Mouse (Mus musculus) heart, embryonic 13.5 days (tissue): Measurements from ENCODE around the gene Lsamp. TPM values are rescaled to one million over a fixed set of nuclear protein-coding genes. Genes with fewer than 3 reads are reported as not detected.

Experiments used
- ATAC-seq: fragments of 200-750 bp; cut with Nextera tagmentation; 2 replicates; pipeline ENCODE4 v1.8.0; 2017; ENCODE audit warnings: moderate TSS enrichment; ENCODE audit not compliant: insufficient number of reproducible peaks, low FRiP score, low TSS enrichment; ENCODE audit errors: extremely low read depth
- H3K27ac ChIP-seq: fragments of 300-500 bp; sonication (generic); replicated peaks from 2 replicates; pipeline ENCODE4 v1.5.1; 2015; ENCODE audit warnings: moderate library complexity, mild to moderate bottlenecking, inconsistent platforms
- H3K27me3 ChIP-seq: fragments of 300-500 bp; sonication (generic); replicated peaks from 2 replicates; pipeline ENCODE4 v1.6.1; 2015; ENCODE audit warnings: mild to moderate bottlenecking, inconsistent platforms
- H3K36me3 ChIP-seq: fragments of 300-500 bp; sonication (generic); 2 replicates; pipeline ENCODE4 v1.6.1; 2015; ENCODE audit warnings: mild to moderate bottlenecking, inconsistent platforms
- H3K4me1 ChIP-seq: fragments of 300-500 bp; sonication (generic); 2 replicates; pipeline ENCODE4 v1.6.1; 2015; ENCODE audit warnings: inconsistent platforms
- H3K4me2 ChIP-seq: fragments of 300-500 bp; sonication (generic); 2 replicates; pipeline ENCODE4 v1.6.1; 2015; ENCODE audit warnings: inconsistent platforms, mild to moderate bottlenecking, moderate library complexity
- H3K4me3 ChIP-seq: fragments of 300-500 bp; sonication (generic); 2 replicates; pipeline ENCODE4 v1.5.1; 2015; ENCODE audit warnings: moderate library complexity, mild to moderate bottlenecking, inconsistent platforms
- H3K9ac ChIP-seq: fragments of 300-500 bp; sonication (generic); 2 replicates; pipeline ENCODE4 v1.6.1; 2015; ENCODE audit warnings: inconsistent platforms, mild to moderate bottlenecking, moderate library complexity
- H3K9me3 ChIP-seq: fragments of 300-500 bp; sonication (generic); 2 replicates; pipeline ENCODE4 v1.6.1; 2016; ENCODE audit warnings: inconsistent platforms
- WGBS: fragments of 180-500 bp; shearing (Covaris S2); methylation state at CpG from one replicate; pipeline ENCODE4 v1.1.7; 2015; ENCODE audit warnings: mixed read lengths; 5-methylcytosine and 5-hydroxymethylcytosine counted together
- polyA plus RNA-seq: library from polyadenylated mRNA; unstranded; fragments of >200 nt; fragmentation: Nextera tagmentation; extraction: Ambion mirVana; gene quantifications from 2 replicates; pipeline ENCODE4 v1.2.1, GENCODE M21; 2015

The Lsamp gene
- polyA plus RNA-seq, 1 experiment from 2014 or later = 1.1 TPM

DNA sequence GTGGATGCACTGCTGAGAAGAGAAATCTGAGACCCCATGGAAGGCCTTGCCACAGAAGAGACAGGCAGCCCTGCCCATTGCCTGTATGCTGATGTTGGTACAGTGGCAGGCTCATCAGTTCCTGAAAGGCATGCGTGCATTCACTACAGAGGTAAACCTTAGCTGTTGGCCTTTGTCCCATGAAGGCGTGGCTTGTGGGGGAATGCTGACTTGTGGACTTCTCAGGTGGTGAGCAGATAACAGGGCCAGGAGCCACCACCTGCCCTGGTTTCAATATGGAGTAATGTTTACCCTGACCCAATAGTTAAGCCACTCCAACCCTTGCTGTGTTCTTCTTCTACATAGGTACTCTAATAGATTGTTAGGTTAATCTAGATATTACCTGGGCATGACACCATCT is 415.4 kb downstream of the Lsamp start:
- H3K9ac ChIP-seq = no peak overlapping the region
- H3K4me1 ChIP-seq = no peaks in the 10 kb centered on the region
- H3K4me2 ChIP-seq = no peak overlapping the region
- H3K27ac ChIP-seq = no peak overlapping the region
- no peaks in the 10 kb centered on the region for H3K36me3 ChIP-seq
- WGBS = 61% methylated on average over 2 of the region's 2 CpGs
- ATAC-seq = no peak
- no peak overlapping the region for H3K4me3 ChIP-seq
- H3K9me3 ChIP-seq = no peaks in the 10 kb centered on the region
- H3K27me3 ChIP-seq = no peaks in the 10 kb centered on the region

DNA sequence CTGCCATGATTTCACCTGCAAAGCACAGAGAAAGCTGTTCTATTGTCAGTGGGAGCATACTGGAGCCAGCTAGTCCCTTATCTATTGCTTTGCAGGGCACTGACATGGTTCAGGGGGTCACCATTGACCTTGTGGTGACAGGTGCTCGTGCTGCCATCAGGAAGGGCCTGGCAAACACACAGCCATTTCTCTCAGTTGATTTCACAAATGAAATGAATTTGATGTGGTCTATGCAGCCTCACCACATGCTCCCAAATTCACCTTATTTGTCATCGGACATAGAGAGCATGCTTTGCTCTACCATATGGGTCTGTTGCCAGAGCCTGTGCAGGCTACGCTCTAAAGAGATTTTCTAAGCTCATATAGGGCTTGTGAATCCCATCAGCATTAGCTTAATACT is 450.1 kb downstream of the Lsamp start:
- Histone ChIP-seq H3K36me3 (no peaks in the 10 kb centered on the region), H3K4me3 (no peak overlapping the region), H3K9me3 (no peaks in the 10 kb centered on the region), H3K9ac (no peak overlapping the region), H3K4me1 (no peaks in the 10 kb centered on the region), H3K4me2 (no peak overlapping the region), H3K27me3 (no peaks in the 10 kb centered on the region), H3K27ac (no peak overlapping the region)
- 77% methylated on average over 3 of the region's 3 CpGs for WGBS
- ATAC-seq = no peak

DNA sequence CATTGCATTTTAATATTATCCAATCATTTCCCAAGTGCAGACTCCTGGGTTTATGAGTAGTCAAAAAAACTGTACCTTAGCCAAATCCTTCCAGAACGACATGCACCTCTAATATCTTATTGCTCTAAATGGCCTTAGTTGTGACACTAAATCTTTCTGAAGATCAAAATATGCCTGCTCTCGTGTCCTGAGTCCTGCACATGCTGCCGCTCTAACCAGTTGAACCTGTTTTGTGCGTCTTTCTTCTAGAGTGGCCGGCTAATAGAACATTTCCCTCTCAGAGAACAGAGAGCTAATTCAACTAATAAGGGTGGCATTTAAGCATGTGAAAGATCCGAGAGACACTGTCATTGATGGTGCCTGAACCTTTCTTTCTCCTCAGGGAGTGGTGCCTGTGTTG is 452.3 kb downstream of the Lsamp start:
- Histone ChIP-seq H3K4me1 (no peaks in the 10 kb centered on the region), H3K36me3 (no peaks in the 10 kb centered on the region), H3K9ac (no peak overlapping the region), H3K27ac (no peak overlapping the region), H3K4me3 (no peak overlapping the region), H3K27me3 (no peaks in the 10 kb centered on the region), H3K9me3 (no peaks in the 10 kb centered on the region), H3K4me2 (no peak overlapping the region)
- ATAC-seq = no peak
- 70% methylated on average over 6 of the region's 6 CpGs for WGBS

DNA sequence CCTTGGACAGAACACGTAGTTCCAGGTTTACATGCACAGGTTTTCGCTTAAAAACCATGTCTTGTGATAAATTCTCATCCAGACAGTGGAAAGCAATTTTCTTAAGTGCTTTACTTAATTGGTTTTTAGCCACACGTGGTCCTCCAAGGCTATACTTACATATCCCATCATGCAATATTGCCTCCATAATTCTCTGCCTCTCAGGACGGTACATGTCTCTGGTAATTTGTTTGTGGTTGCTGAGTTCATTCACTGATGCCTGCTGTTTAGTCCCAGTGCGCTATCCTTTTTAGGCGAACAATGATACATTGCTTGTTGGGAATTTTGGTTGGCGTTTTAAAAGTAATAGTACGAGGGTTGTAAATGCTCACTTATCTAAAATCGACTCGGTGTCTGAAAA is 453.7 kb downstream of the Lsamp start:
- Histone ChIP-seq H3K9me3 (no peaks in the 10 kb centered on the region), H3K36me3 (no peaks in the 10 kb centered on the region), H3K27ac (no peak overlapping the region), H3K27me3 (no peaks in the 10 kb centered on the region), H3K9ac (no peak overlapping the region), H3K4me3 (no peak overlapping the region), H3K4me1 (no peaks in the 10 kb centered on the region), H3K4me2 (no peak overlapping the region)
- 79% methylated on average over 10 of the region's 10 CpGs for WGBS
- no peak for ATAC-seq

DNA sequence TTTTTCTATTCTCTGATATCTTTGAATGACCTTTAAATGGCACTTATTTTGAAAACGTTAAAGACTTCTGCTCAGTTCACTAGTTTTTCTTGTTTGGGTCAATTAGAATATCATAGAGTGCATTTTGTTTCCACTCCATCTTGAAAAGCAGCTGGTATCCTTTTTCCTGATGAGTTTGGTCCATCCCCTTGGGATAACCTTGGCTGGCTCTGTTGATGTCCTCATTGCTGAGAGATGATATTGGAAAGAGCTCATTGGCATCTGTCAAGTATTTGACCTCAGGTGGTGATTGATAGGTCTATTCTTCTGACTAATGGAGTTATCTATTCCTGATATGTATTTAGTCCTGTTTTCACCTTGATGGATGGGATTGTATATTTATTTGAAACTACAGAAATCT is 454.7 kb downstream of the Lsamp start:
- WGBS = 64% methylated on average over 1 of the region's 1 CpGs
- no peak for ATAC-seq

DNA sequence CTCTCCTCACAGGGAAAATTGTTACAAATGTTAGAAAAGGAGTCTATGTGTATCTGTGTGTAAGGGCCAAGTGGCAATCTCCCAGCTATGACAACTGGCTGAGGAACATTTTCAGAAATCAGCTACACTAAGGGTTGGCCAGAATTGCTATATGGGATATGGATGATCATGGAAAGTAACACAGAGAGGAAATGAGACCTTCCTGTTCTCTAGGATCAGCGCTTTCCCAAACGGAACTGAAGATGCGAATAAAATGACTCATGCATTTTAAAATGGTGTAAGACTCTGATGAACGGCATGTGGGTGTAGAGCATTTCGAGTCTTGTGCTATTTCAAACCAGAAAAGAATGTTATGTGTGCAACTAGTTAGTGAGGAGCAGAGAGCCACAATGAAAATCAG is 462.4 kb downstream of the Lsamp start:
- ATAC-seq = no peak
- WGBS = 78% methylated on average over 5 of the region's 5 CpGs
- no peaks in the 10 kb centered on the region for H3K36me3 ChIP-seq
- H3K9ac ChIP-seq = no peak overlapping the region
- H3K27ac ChIP-seq = no peak overlapping the region
- no peaks in the 10 kb centered on the region for H3K27me3 ChIP-seq
- H3K9me3 ChIP-seq = no peaks in the 10 kb centered on the region
- H3K4me3 ChIP-seq = no peak overlapping the region
- H3K4me1 ChIP-seq = no peaks in the 10 kb centered on the region
- H3K4me2 ChIP-seq = no peak overlapping the region

More for the DNA sequence above, 454.7 kb downstream of the Lsamp start:
- no peak overlapping the region for H3K27ac ChIP-seq
- H3K4me3 ChIP-seq = no peak overlapping the region
- H3K4me1 ChIP-seq = no peaks in the 10 kb centered on the region
- H3K9me3 ChIP-seq = no peaks in the 10 kb centered on the region
- no peak overlapping the region for H3K9ac ChIP-seq
- no peaks in the 10 kb centered on the region for H3K27me3 ChIP-seq
- no peak overlapping the region for H3K4me2 ChIP-seq
- no peaks in the 10 kb centered on the region for H3K36me3 ChIP-seq

DNA sequence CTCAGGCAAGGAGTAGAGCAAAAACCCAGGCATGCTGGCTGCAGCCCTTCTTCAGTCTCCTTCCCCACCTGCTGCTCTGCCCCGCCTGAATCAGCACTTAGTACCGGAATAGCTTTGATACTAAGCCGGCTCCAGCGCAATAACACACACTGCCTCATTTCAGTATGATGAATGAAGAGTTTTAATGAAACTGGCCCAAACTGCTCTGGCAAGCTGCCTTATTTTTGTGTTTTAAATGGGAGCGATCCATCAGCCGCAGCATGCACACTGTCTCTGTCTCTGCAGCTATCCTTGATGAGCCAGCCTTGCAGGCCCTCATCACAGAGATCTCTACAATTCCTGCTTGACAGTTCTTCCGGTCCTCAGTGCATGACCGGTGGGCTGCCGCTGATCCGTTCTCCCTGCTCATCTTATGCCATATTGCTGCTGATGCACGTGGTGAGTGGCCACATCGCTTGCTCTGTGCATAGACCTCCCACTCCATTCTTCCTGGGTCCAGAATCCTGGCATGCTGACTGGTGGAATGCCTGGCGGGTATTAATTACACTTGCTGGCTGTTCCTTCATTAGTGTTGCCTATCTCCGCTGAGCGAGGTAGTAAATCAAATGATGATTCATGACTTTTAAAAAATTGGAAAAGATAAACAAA is 479.4 kb downstream of the Lsamp start:
- no peak overlapping the region for H3K9ac ChIP-seq
- 66% methylated on average over 15 of the region's 15 CpGs for WGBS
- no peak for ATAC-seq

DNA sequence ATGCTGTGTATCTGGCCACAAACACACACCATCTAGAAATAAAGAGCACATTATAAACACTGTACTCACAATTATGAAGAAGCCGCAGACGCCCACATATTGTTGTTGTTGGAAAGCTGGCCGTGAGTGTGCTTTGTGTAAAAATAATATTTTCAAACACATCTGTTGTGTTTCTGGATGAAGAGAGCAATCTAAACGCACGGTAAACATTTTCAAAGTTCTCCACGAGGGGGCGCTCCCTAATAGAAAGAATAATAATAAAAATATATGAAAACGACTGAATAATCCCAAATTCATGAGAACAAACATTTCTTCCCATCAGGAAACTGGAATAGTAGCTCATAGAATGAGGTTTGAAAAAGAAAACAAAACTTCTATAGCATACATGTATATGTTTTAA is 482.4 kb downstream of the Lsamp start:
- Histone ChIP-seq H3K27ac (no peak overlapping the region), H3K27me3 (no peaks in the 10 kb centered on the region), H3K36me3 (no peaks in the 10 kb centered on the region), H3K9ac (no peak overlapping the region), H3K4me3 (no peak overlapping the region), H3K4me2 (no peak overlapping the region), H3K9me3 (no peaks in the 10 kb centered on the region), H3K4me1 (no peaks in the 10 kb centered on the region)
- 12% methylated on average over 8 of the region's 8 CpGs for WGBS
- ATAC-seq = no peak

More for the DNA sequence above, 479.4 kb downstream of the Lsamp start:
- Histone ChIP-seq H3K9me3 (no peaks in the 10 kb centered on the region), H3K27me3 (no peaks in the 10 kb centered on the region), H3K4me1 (no peaks in the 10 kb centered on the region), H3K4me2 (no peak overlapping the region), H3K27ac (no peak overlapping the region), H3K4me3 (no peak overlapping the region), H3K36me3 (no peaks in the 10 kb centered on the region)

DNA sequence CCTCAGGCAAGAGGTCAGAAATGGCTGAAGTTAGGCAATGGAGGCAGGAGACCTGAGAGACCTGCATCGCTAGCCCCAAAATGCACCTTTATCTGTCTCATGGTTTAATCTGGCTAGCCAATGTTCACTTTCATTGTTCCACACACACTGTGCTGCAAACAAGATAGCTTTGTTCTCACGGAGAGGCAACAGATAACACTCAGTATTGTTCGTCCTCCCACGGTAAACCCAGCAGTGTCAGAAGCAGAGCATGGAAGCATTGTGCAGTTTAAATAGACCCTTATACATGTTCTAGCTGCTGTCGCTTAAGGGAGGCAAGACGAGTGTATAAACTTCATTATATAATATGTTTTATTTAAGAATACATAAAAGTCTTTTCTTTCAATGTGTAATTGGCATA is 486.8 kb downstream of the Lsamp start:
- no peaks in the 10 kb centered on the region for H3K27me3 ChIP-seq
- H3K9ac ChIP-seq = no peak overlapping the region
- no peaks in the 10 kb centered on the region for H3K36me3 ChIP-seq
- H3K4me1 ChIP-seq = 0 out of 2 replicates have a peak, but pooled peaks cover 7% of the 10 kb centered on the region
- ATAC-seq = no peak
- no peak overlapping the region for H3K27ac ChIP-seq
- no peaks in the 10 kb centered on the region for H3K9me3 ChIP-seq
- H3K4me3 ChIP-seq = no peak overlapping the region
- 45% methylated on average over 6 of the region's 6 CpGs for WGBS
- H3K4me2 ChIP-seq = no peak overlapping the region

DNA sequence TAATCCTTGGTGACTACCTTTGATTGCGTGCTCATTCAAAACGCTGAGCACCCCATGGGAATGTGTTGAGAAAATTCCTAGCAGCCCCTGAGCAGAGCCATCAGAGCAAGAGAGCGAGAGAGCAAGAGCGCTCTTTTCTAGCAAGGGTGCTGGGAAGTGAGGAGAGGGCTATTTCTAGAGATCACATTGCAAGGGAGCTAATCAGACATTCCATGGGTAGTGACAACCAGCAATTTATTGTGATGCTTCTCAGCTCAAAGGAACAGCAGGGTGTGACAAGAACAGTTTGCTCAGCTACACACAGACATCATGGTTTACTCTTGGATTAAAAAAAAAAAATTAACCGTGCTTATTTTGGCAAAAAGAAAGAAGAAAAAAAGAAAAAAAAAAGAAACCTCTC is 487.8 kb downstream of the Lsamp start:
- Histone ChIP-seq H3K9ac (no peak overlapping the region), H3K27me3 (no peaks in the 10 kb centered on the region)
- WGBS = 47% methylated on average over 5 of the region's 5 CpGs

DNA sequence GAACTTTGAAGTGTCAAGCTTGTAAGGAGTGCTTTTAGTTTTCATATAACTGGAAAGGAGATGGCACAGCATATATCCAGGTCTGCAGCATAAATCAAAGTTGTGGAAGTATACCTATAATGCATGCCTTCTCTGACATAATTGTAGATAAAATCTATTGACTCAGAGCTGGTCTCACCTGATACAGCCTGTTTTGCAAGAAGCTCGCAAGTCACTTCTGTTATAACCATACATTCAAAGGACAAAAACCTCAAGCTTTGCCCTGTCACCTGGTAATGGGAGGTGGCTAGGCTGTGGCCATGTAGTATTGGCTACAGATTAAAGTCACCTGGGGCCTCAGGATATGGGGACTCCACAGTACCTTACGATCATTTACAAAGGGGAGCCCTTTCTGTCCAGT is 507.4 kb downstream of the Lsamp start:
- Histone ChIP-seq H3K4me2 (no peak overlapping the region), H3K9me3 (no peaks in the 10 kb centered on the region), H3K9ac (no peak overlapping the region), H3K27ac (no peak overlapping the region), H3K4me3 (no peak overlapping the region), H3K4me1 (no peaks in the 10 kb centered on the region), H3K27me3 (no peaks in the 10 kb centered on the region), H3K36me3 (no peaks in the 10 kb centered on the region)
- 71% methylated on average over 2 of the region's 2 CpGs for WGBS
- ATAC-seq = no peak

More for the DNA sequence above, 487.8 kb downstream of the Lsamp start:
- H3K36me3 ChIP-seq = no peaks in the 10 kb centered on the region
- H3K27ac ChIP-seq = no peak overlapping the region
- H3K9me3 ChIP-seq = no peaks in the 10 kb centered on the region
- ATAC-seq = no peak
- H3K4me2 ChIP-seq = no peak overlapping the region
- H3K4me3 ChIP-seq = no peak overlapping the region
- 0 out of 2 replicates have a peak, but pooled peaks cover 7% of the 10 kb centered on the region for H3K4me1 ChIP-seq

DNA sequence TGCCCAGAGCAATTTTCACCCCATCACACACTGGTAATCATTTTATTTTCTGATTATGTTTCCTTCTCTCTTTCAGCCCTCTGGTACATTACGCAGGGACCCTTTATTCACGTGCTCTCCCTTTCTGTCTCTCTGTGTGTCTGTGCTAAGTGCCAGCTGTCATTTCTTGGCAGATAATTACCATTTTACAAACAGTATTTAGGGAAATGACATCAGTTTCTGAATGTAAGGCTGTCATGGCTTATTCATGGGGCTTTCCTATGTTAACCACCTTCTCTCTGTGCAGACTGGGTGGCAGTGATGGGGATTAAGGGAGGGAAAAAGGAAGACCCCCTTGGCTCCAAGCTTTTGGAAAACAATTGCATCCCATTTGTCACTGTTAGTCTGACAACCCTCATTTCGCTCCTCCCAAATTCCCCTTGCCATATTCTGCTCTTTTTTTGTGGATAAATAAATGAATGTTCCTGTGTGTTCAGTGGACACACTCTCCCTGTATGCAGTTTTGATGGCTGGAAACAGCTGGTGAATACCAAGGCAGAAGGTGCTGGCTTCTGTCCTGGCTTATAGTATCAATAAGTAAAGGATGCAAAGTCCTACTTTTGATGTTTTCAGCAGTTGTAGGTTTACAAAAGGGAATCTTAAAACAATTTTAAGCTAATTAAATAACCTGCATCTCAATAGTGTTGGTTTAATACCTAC is 520.2 kb downstream of the Lsamp start:
- Histone ChIP-seq H3K4me3 (no peak overlapping the region), H3K9ac (no peak overlapping the region), H3K9me3 (no peaks in the 10 kb centered on the region), H3K4me1 (no peaks in the 10 kb centered on the region), H3K27me3 (no peaks in the 10 kb centered on the region), H3K36me3 (no peaks in the 10 kb centered on the region), H3K27ac (no peak overlapping the region), H3K4me2 (no peak overlapping the region)
- no peak for ATAC-seq
- WGBS = 62% methylated on average over 3 of the region's 3 CpGs
